Mouse (Mus musculus): ENCODE results near the gene Eif2b3. TPM values are rescaled to one million over a fixed set of nuclear protein-coding genes. Genes with fewer than 3 reads are reported as not detected.

Gene Eif2b3
- polyA plus RNA-seq, 1 experiment from 2014 or later, result 31.4 TPM

DNA sequence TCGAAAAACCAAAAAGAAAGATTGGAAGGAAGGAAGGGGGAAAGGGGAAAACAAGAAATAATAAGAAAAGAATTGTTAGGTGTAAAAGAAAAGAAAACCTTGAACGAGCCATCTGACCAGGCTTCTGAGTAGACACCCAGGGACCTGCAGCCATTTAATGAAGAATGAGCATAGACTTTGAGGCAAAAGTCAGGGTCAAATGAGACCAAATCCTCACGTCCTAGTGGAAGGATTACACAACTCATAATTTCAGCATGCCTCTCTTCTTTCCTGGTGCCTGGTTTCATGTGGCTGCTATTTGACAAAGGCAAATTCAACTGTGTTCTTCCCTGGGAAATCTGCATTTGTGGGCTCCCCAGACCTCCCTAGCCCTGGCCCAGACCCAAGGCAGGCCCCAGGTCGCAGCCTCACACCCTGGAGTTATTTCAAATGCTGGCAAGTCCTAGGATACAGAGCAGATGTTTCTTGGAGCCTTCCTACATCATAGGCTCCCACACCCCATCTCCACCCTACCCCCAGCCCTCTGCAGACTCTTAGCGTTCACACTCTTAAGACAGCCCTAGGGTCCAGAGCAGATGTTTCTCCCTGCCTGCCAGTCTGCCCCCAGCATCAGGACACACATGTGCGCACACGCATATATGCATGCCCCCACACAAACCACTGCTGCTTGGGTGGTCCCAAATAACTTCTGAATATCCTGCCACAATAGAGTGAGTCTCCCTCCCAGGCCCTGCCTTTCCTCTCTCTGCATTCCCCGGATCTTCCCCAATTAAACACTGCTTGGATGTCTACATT lies 79.0 kb downstream of the Eif2b3 start:
- Histone ChIP-seq H3K36me3 (ENCODE audit: control insufficient read depth, insufficient read depth, low read length) (no peaks in the 10 kb centered on the region), H3K9me3 (ENCODE audit: control insufficient read depth, low read length) (no peaks in the 10 kb centered on the region), H3K27ac (ENCODE audit: low read length) (peak overlapping the region; percentile 46), H3K4me2 (ENCODE audit: low read depth, low read length) (peak overlapping the region; percentile 35), H3K27me3 (replicated peaks; ENCODE audit: control insufficient read depth, insufficient read depth, low read length) (peaks cover 8% of the 10 kb centered on the region; the same call in 1 of the 2 replicates), H3K4me1 (ENCODE audit: control insufficient read depth, insufficient read depth, low read length) (peaks cover 18% of the 10 kb centered on the region), H3K9ac (ENCODE audit: low read depth, low read length) (no peak overlapping the region), H3K4me3 (ENCODE audit: low read length) (no peak overlapping the region)
- WGBS, result 50% methylated on average over 8 of the region's 8 CpGs
- peak; percentile 30 for ATAC-seq

DNA sequence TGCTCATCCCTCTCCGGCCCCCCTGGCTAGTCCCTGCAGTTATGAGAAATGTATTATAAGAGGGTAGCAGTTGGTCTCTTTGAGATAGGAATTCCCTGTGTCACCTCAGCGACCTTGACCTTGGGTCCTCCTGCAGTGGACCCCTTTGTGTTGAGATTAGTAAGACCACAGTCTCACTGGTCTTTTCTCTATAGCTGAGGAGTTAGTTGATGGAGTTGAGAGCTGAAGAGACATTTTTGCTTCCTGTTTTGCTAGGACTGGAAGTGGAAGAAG lies 79.5 kb downstream of the Eif2b3 start:
- Histone ChIP-seq H3K4me2 (ENCODE audit: low read depth, low read length) (0 out of 2 replicates have a peak overlapping the region, but pooled peaks have one; percentile 20), H3K27me3 (replicated peaks; ENCODE audit: control insufficient read depth, insufficient read depth, low read length) (peaks cover 8% of the 10 kb centered on the region; the same call in 1 of the 2 replicates), H3K4me1 (ENCODE audit: control insufficient read depth, insufficient read depth, low read length) (peaks cover 18% of the 10 kb centered on the region), H3K36me3 (ENCODE audit: control insufficient read depth, insufficient read depth, low read length) (no peaks in the 10 kb centered on the region), H3K9ac (ENCODE audit: low read depth, low read length) (no peak overlapping the region), H3K9me3 (ENCODE audit: control insufficient read depth, low read length) (no peaks in the 10 kb centered on the region), H3K27ac (ENCODE audit: low read length) (peak overlapping the region; percentile 46), H3K4me3 (ENCODE audit: low read length) (no peak overlapping the region)
- WGBS, result 58% methylated on average over 2 of the region's 2 CpGs
- no peak for ATAC-seq

DNA sequence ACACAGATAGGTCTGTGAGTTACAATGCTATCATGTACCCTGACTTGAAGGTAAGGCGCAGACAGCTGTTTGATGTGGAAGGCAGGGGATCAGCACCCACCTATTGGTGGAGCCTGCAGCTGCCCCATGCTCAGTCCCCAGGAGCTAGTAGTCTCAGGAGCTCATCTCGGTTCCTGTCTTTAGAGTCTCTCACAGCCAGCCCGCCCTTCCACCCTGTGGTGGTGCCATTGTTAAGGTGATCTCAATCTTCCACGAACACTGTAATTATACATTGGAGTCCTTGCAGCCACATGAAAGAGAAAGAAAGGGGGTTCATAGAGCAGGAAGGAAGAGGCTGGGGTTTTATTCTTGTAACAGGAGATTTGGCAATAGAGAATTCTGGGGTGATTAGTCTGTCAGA lies 80.8 kb downstream of the Eif2b3 start:
- Histone ChIP-seq H3K4me1 (ENCODE audit: control insufficient read depth, insufficient read depth, low read length) (peaks cover 18% of the 10 kb centered on the region), H3K4me3 (ENCODE audit: low read length) (no peak overlapping the region), H3K36me3 (ENCODE audit: control insufficient read depth, insufficient read depth, low read length) (no peaks in the 10 kb centered on the region), H3K27me3 (replicated peaks; ENCODE audit: control insufficient read depth, insufficient read depth, low read length) (peaks cover 8% of the 10 kb centered on the region; the same call in 1 of the 2 replicates), H3K27ac (ENCODE audit: low read length) (no peak overlapping the region), H3K9me3 (ENCODE audit: control insufficient read depth, low read length) (no peaks in the 10 kb centered on the region), H3K4me2 (ENCODE audit: low read depth, low read length) (no peak overlapping the region), H3K9ac (ENCODE audit: low read depth, low read length) (no peak overlapping the region)
- 83% methylated on average over 4 of the region's 4 CpGs for WGBS
- no peak for ATAC-seq

DNA sequence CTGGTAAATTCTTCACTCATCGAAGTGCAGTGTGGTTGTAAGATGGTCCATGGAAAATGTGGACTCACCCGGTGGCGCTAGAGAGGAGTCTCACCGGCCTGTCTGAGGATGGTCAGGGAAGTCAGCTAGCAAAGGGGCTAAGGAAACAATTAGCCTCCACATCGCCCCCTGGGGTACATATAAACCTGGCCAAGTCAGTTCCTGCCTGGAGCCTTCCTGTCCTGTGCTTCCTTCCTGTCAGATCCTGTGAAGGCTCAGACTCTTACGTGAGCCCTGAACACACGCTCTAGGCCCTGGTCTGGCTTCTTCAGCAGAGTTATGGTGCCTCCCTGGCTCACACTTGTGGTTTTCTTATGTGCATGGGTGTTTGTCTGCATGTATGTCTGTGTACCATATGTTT lies 82.0 kb downstream of the Eif2b3 start:
- peaks cover 8% of the 10 kb centered on the region for H3K4me1 ChIP-seq (ENCODE audit: control insufficient read depth, insufficient read depth, low read length)
- H3K36me3 ChIP-seq (ENCODE audit: control insufficient read depth, insufficient read depth, low read length), result no peaks in the 10 kb centered on the region
- no peak overlapping the region for H3K27ac ChIP-seq (ENCODE audit: low read length)
- no peak overlapping the region for H3K4me2 ChIP-seq (ENCODE audit: low read depth, low read length)
- H3K27me3 ChIP-seq (replicated peaks; ENCODE audit: control insufficient read depth, insufficient read depth, low read length), result peaks cover 3% of the 10 kb centered on the region; the same call in 1 of the 2 replicates
- H3K9ac ChIP-seq (ENCODE audit: low read depth, low read length), result no peak overlapping the region
- ATAC-seq, result no peak
- H3K4me3 ChIP-seq (ENCODE audit: low read length), result no peak overlapping the region
- WGBS, result 55% methylated on average over 7 of the region's 7 CpGs
- H3K9me3 ChIP-seq (ENCODE audit: control insufficient read depth, low read length), result no peaks in the 10 kb centered on the region

DNA sequence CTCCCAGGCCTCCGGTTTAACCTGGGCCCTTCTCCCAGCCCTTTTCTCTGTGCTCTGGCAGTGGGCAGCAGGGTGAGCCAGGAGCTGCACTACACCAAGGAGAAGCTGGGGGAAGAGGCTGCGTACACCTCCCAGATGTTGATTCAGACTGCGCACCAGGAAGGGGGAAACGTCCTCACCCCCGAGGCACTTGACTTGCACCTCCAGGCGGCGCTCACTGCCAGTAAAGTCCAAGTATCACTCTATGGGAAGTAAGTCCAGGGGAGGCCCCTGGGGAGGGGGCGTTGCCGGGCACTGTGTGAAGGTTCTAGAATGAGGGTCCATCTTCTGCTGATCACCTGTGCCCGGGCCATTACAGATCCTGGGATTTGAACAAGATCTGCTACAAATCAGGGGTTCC lies 85.5 kb downstream of the Eif2b3 start:
- ATAC-seq, result no peak
- Histone ChIP-seq H3K9me3 (ENCODE audit: control insufficient read depth, low read length) (no peaks in the 10 kb centered on the region), H3K4me3 (ENCODE audit: low read length) (no peak overlapping the region), H3K27me3 (replicated peaks; ENCODE audit: control insufficient read depth, insufficient read depth, low read length) (no peaks in the 10 kb centered on the region), H3K27ac (ENCODE audit: low read length) (no peak overlapping the region), H3K9ac (ENCODE audit: low read depth, low read length) (no peak overlapping the region), H3K4me1 (ENCODE audit: control insufficient read depth, insufficient read depth, low read length) (no peaks in the 10 kb centered on the region), H3K4me2 (ENCODE audit: low read depth, low read length) (no peak overlapping the region), H3K36me3 (ENCODE audit: control insufficient read depth, insufficient read depth, low read length) (no peaks in the 10 kb centered on the region; the same call in 1 of the 2 replicates)
- WGBS, result 78% methylated on average over 10 of the region's 10 CpGs

DNA sequence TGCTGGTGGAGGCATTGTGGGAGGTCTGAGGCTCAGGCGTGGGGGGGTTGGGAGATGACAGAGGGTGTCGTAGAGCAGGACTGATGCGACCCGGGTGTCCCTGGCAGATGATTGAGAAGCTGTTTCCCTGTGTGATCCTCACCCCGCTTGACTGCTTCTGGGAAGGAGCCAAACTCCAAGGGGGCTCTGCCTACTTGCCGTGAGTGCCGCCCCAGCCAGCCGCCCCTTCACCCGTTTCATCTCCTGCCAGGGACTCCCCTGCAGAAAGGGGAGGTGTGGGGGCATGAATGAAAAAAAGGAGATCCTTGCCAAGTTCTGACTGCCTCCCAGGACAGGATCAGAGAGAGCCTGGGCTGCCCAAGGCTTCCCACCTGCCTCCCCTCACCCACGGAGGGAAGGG lies 85.9 kb downstream of the Eif2b3 start:
- Histone ChIP-seq H3K4me2 (ENCODE audit: low read depth, low read length) (no peak overlapping the region), H3K4me1 (ENCODE audit: control insufficient read depth, insufficient read depth, low read length) (no peaks in the 10 kb centered on the region), H3K4me3 (ENCODE audit: low read length) (no peak overlapping the region), H3K9ac (ENCODE audit: low read depth, low read length) (no peak overlapping the region), H3K9me3 (ENCODE audit: control insufficient read depth, low read length) (no peaks in the 10 kb centered on the region), H3K27me3 (replicated peaks; ENCODE audit: control insufficient read depth, insufficient read depth, low read length) (no peaks in the 10 kb centered on the region), H3K36me3 (ENCODE audit: control insufficient read depth, insufficient read depth, low read length) (no peaks in the 10 kb centered on the region; the same call in 1 of the 2 replicates), H3K27ac (ENCODE audit: low read length) (no peak overlapping the region)
- 67% methylated on average over 10 of the region's 10 CpGs for WGBS
- ATAC-seq, result no peak

DNA sequence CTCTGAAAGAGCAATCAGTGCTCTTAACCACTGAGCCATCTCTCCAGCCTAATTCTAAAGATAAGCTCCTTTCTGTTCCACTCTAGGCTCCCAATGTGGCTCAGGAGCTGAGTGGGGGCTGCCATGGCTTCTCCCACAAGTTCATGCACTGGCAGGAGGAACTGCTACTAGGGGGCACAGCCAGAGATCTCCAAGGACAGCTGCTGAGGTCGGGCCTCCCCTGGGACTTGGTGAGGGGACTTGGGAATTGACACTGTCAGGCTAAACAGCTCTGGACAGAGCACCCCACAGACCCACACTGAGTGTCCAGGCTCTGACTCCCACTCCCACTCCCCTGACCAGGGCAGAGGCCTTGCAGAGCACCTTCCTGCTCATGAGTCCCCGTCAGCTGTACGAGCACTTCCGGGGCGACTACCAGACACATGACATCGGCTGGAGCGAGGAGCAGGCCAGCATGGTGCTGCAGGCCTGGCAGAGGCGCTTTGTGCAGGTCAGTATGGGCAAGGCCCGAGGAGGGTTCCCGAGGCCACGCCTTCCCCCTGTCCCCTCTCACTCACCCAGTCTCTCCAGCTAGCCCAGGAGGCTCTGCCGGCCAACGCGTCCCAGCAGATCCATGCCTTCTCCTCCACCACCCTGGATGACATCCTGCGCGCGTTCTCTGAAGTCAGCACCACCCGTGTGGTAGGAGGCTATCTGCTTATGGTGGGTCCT lies 88.8 kb downstream of the Eif2b3 start:
- H3K9me3 ChIP-seq (ENCODE audit: control insufficient read depth, low read length), result no peaks in the 10 kb centered on the region
- no peaks in the 10 kb centered on the region; the same call in 1 of the 2 replicates for H3K36me3 ChIP-seq (ENCODE audit: control insufficient read depth, insufficient read depth, low read length)
- H3K4me2 ChIP-seq (ENCODE audit: low read depth, low read length), result no peak overlapping the region
- H3K27me3 ChIP-seq (replicated peaks; ENCODE audit: control insufficient read depth, insufficient read depth, low read length), result no peaks in the 10 kb centered on the region
- H3K27ac ChIP-seq (ENCODE audit: low read length), result no peak overlapping the region
- H3K9ac ChIP-seq (ENCODE audit: low read depth, low read length), result 0 out of 2 replicates have a peak overlapping the region, but pooled peaks have one; percentile 3
- no peaks in the 10 kb centered on the region for H3K4me1 ChIP-seq (ENCODE audit: control insufficient read depth, insufficient read depth, low read length)
- H3K4me3 ChIP-seq (ENCODE audit: low read length), result no peak overlapping the region
- ATAC-seq, result no peak
- 90% methylated on average over 18 of the region's 18 CpGs for WGBS

DNA sequence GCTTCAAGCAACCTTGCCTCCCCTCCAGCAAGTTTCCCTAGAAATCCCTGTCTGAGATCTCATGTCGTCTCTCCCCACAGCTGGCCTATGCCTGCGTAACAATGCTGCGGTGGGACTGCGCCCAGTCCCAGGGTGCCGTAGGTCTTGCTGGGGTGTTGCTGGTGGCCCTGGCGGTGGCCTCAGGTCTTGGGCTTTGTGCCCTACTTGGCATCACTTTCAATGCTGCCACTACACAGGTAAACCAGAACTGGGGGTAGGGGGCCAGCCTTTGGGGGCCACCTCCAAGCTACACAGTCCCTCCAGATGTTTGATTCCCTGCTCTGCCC lies 89.3 kb downstream of the Eif2b3 start:
- ATAC-seq, result no peak
- H3K4me1 ChIP-seq (ENCODE audit: control insufficient read depth, insufficient read depth, low read length), result no peaks in the 10 kb centered on the region
- no peaks in the 10 kb centered on the region for H3K9me3 ChIP-seq (ENCODE audit: control insufficient read depth, low read length)
- no peaks in the 10 kb centered on the region; the same call in 1 of the 2 replicates for H3K36me3 ChIP-seq (ENCODE audit: control insufficient read depth, insufficient read depth, low read length)
- no peak overlapping the region for H3K4me3 ChIP-seq (ENCODE audit: low read length)
- WGBS, result 90% methylated on average over 6 of the region's 6 CpGs
- no peak overlapping the region for H3K27ac ChIP-seq (ENCODE audit: low read length)
- H3K9ac ChIP-seq (ENCODE audit: low read depth, low read length), result 0 out of 2 replicates have a peak overlapping the region, but pooled peaks have one; percentile 3
- no peaks in the 10 kb centered on the region for H3K27me3 ChIP-seq (replicated peaks; ENCODE audit: control insufficient read depth, insufficient read depth, low read length)
- H3K4me2 ChIP-seq (ENCODE audit: low read depth, low read length), result no peak overlapping the region

DNA sequence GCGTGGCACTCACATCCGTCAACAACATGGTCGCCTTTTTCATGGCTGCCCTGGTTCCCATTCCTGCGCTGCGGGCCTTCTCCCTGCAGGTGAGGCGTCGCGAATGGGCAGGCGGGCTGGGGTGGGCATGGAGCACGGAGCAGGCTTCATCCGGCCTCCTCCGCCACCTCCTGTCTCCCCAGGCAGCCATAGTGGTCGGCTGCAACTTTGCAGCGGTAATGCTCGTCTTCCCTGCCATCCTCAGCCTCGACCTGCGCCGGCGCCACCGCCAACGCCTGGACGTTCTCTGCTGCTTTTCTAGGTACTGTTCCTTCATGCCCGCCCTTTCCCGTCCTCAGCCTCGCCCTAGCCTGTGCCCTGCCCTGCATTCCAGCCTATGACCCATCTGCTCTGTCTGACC lies 90.1 kb downstream of the Eif2b3 start:
- Histone ChIP-seq H3K27me3 (replicated peaks; ENCODE audit: control insufficient read depth, insufficient read depth, low read length) (no peaks in the 10 kb centered on the region), H3K4me3 (ENCODE audit: low read length) (no peak overlapping the region), H3K4me2 (ENCODE audit: low read depth, low read length) (no peak overlapping the region), H3K9me3 (ENCODE audit: control insufficient read depth, low read length) (no peaks in the 10 kb centered on the region), H3K27ac (ENCODE audit: low read length) (no peak overlapping the region), H3K36me3 (ENCODE audit: control insufficient read depth, insufficient read depth, low read length) (no peaks in the 10 kb centered on the region; the same call in 1 of the 2 replicates), H3K4me1 (ENCODE audit: control insufficient read depth, insufficient read depth, low read length) (no peaks in the 10 kb centered on the region), H3K9ac (ENCODE audit: low read depth, low read length) (no peak overlapping the region)
- ATAC-seq, result no peak
- 91% methylated on average over 25 of the region's 25 CpGs for WGBS
